Mouse (Mus musculus) megakaryocyte-erythroid progenitor cell, adult 5-6 weeks (primary cell): ENCODE measurements around the gene Ccser1. TPM values are rescaled to one million over a fixed set of nuclear protein-coding genes. Genes with fewer than 3 reads are reported as not detected.

Source experiments
- ATAC-seq: replicated peaks from 2 replicates; pipeline ENCODE4 v1.8.0; 2016; ENCODE audit warnings: mild to moderate bottlenecking, inconsistent platforms; ENCODE audit not compliant: severe bottlenecking, poor library complexity, low FRiP score, low TSS enrichment
- total RNA-seq, 2 experiments: library from RNA; stranded (forward) in 1 of 2; stranded (reverse) in 1 of 2; fragments of 200-1000, 215-1000 nt in 1 of 2; fragments of >200 nt in 1 of 2; fragmentation: Nextera tagmentation in 1 of 2; gene quantifications; 2 replicates each; pipeline ENCODE4 v1.2.3; 2014 to 2017

Gene Ccser1
- total RNA-seq, 2 experiments from 2014 or later = not detected

DNA sequence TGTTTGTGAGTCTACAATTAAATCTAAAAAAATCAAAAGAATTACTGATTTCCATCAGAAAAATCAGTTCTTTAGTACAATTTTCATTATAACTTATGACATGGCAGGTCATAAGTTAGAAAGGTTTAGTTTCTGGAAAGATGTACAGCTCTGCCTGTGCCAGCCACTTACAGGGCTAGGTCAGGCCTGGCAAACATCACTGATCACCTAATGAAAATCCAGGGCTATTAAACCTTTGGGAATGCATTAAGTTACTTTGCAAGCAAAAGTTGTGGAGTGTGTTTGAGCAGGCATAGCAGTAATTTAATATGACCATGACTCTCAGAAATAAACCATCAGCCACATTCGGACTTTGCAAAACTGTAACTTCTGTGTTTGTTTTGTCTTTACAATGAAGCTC lies 36.4 kb downstream of the Ccser1 start:
- ATAC-seq = no peak

DNA sequence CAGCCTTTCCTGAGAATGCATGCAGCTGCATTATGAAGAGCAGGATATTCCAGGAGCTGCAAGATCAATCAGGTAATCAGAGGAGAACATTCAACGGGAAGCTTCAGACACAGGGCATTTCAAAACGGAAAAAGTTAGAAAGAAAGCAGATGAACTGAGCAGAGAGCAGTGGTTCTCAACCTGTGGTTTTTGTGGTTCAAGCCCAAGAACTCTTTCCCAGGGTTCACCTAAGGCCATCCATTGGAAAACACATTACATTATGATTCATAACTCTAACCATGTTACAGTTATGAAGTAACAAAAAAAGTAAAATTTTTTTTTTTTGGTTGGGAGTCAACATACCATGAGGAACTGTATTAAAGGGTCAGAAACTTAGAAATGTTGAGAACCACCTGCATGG lies 37.6 kb downstream of the Ccser1 start:
- no peak for ATAC-seq

DNA sequence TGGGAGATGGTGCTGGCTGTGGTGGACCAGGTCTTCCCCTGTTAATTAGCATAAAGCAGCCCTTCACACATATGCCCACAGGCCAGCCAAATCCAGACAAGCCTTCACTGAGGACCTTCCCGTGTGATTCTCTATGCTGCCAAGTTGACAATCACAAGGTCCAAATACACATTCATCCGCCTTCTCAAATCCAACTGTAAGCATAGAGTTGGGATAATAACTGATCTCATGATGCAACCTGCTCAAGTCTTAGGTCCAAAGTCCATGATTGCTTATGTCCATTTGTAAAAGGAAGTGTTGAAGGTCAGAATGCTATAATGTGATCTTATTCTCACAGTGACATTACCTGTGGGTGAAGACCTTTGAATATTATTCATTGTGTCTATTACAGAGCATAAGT lies 43.4 kb downstream of the Ccser1 start:
- ATAC-seq = no peak

DNA sequence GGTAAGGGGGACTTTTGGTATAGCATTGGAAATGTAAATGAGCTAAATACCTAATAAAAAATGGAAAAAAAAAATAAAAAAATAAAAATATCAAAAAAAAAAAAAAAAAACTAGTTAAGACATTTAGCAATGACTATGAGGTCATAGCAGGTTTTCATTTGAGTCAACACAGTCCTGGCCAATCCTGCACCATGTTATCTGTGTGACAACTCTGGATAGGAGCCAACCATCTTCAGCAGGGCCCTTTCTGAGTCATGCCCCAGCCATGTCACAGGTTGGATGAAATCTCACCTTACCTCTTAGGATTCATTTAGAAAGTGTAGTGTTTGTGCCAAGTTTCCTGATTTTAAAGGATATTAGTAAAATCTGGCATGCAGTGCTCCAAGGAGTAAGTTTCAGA lies 45.2 kb downstream of the Ccser1 start:
- ATAC-seq = no peak

DNA sequence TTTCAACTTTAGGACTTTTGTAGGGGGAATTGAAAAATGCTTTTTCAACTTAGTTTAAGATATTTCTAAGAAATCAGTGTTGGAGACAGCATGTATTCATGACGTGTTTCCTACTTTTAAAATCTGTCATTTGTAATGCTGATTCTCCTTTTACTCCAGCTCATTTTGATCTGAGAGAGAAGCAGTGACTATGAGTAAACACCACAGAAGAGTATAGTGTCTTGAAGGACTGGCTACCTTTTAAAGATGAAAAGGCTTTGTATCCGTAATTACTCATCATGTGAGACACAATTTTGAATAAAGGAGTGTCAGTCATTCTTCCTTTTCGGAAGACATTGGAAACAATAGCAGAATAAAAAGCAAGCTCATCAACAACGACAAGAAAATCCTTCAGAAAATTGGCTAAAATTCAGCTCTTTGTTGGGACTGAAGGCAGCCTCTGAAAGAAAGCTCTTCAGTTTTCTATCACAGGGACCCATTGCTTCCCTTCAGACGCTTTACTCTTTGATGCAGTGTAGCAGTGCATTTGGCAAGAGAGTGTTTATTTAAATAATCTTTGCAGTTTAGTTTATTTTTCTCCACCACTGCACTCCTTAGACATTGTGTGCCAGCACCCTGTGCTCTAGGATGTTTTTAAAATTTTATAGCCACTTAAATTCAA lies 50.1 kb downstream of the Ccser1 start:
- no peak for ATAC-seq

DNA sequence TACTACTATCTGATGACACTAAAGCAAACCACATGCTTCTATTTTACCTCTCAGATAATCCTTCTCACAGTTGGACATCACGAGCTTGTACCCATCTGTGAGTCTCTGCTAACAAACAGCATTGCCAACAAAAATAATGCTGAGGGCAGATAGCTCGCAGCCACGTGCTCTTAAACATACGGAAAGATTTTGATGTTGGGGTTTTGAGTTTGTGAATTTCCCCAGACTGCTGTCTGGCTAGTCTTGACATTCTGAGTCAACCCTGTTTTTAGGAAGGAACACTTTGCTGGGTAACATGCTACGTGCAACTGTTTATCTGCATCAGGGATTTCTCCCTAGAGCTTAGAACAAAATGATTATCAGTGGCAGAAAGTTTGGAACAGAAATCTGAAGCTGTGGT lies 52.9 kb downstream of the Ccser1 start:
- ATAC-seq = no peak

DNA sequence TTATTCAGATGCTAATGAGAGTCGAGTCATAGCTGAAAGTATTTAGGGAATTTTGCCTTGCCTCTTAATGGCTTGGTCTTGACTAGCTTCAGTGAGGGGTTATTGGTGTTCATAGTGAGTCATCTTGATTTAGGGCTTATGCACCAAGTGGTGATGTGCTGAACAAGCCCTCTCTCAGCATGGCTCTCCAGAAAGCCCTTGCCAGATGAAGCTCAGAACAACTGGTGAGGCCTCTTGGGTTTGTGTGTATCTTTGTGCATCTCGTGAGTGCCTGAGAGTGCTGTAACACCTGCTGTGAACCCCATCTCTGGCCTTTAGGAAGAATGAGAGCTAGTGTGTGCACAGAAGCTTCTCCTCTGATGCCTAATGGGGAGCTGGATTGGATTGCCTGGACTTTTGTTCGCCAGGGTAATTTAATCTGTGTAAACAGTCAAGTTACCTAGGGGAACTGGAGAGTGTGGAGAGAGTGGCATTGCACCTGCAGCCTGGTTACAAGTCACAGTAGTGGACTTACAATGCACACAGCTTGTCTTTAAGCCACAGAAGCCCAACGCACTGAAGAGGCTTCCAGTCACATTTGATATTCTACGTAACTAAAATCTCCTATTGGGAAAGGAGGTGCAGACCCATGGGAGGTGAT lies 53.5 kb downstream of the Ccser1 start:
- ATAC-seq = no peak

DNA sequence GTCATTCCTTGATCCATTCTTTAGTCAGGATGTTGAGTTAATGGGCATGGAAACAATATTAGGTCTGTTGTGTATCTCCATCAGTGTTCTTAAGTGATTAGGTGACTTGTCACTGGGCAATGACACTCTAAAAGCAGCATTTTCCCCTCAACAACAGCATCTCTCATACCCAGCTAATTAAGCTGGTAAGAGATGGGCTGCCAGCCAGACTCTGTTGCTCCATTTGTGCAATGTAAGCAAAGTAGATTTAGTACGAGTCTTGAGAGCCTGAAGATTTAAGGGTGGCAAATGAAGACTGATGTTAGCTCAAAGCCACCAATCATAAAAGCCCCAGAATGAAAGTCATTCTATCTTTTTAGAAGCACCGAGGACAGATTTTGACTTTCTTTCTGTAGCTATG lies 60.5 kb downstream of the Ccser1 start:
- no peak for ATAC-seq

DNA sequence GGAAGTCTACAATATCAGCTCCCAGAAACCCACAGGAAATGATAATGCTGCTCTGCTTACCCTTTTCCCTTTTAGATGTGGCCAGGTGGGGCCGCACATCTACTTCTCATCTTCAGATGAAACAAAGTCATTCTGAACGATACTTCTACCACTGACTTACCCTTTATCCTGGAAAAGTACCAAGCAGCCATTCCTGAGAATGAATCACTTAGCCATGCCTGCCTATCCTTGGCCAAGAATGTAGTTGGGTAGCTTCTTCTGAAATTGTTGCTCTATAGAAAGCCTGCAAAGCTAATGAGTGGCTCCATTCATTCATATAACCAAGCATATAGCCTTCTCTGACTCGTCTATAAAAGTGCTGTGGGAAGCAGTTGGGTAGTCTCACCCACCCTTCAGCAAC lies 62.4 kb downstream of the Ccser1 start:
- no peak for ATAC-seq

DNA sequence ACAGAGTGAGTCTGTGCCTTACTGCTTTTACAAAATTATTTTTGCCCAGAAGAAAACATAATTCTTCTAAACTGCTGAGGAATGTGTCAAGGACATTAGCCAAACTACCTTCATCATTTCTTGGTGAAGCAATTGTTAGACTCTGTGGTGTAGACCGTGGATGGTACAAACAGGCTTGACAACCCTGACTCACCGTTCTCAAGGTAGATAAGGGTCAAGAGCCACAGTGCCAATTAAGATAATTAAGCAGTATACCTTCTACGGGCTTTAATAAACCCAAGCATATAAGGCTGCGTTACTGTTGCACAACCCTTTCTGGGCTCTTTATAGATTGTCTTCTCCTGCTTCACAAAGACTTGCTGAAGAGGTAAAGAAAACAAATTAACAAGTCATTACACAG lies 66.4 kb downstream of the Ccser1 start:
- ATAC-seq = no peak

DNA sequence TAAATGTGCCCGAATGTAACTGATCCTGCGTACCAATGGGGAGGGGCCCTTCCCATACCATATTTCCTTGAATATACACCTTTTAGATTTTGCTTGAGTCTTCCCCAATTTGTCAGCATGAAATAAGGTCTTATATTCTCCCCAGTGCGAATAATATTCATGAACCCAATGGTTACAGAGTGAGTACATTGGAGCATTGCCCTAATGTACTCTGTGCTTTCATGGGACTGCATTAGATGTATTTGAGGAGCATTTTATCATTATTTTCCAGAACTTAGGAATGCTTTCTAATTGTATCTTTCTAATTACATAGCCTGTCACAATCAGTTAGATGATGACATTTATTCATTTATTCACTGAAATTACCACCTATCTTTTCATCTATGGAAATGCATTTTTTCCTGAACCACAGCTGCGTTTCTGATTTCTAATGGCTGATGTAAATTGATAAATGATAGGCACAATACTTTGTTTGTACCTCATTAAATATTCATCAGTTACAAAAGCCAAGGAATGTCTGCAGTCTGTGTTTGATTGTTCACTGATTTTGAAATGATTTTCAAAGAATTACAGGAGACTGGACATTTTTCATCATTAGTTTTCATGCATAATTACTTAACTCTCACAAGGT lies 67.8 kb downstream of the Ccser1 start:
- no peak for ATAC-seq

DNA sequence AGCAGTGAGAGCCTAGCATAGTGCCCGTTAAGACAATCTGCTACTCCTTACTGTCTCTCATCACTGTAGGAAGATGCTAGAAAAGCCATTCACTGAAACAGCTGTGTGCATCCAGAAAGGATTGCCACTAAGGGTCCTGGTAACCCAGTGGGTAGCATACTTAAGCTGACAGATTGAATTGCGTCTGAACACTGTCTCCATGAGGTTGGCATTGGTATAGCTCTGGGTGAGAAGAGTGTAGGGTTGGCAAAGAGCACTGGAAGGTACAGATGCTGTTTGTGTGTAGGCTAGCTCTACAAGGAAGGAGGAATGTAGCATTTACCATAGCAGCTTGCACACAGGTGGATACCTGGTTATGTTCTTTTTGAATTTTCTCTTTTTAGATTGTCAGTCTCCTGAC lies 68.6 kb downstream of the Ccser1 start:
- ATAC-seq = no peak

DNA sequence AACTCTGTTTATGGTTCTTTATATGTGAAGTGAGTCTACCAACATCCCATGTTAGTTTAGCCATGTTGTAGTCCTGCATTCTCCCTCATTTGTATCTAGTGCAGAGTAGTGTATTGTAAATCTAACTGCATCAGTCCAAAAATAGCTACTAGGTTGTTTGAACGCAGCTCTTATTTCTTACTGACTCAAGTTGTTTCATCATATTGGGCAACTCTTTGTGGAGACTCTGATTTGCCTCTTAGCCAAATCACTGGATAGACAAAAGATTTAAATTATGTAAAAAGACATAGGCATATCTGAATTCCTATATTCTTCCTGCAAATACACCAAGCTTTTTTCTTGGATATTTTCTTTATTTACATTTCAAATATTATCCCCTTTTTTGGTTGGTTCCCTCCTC lies 71.1 kb downstream of the Ccser1 start:
- no peak for ATAC-seq

DNA sequence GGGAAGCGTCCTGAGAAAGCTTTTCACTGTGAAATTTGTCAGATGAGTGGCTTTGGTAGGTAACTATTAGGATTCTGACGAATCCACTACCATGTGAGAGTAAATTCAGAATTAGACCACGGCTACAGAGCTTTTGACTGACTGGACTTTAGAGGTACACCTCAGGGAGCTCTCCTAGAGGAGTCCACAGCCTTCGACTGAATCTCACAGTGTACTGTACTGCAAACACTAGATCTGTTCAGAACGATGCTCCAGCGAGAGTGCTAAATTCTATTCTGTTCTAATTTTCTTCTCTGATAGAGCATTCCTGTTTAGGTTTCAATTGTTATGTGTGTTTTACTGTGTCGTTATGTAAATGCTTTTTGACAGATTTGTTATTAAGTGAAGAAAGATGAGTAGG lies 72.8 kb downstream of the Ccser1 start:
- ATAC-seq = no peak

DNA sequence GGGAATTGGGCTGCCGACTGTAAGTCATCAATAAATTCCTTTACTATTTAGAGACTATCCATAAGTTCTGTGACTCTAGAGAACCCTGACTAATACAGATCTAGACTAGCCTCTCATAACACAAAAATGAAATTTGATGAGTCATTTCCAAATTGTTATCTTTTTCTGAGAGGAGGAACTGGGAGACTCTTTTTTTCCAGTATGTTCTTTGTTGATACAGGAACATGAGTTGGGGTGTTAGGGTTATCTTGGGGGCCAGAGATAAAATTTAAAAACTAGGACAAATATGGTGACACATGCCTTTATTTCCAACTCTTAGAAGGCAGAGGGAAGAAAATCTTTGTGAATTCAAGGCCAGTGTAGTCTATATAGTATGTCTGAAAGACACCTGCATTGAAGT lies 75.8 kb downstream of the Ccser1 start:
- peak; percentile 41; the same call in 1 of the 2 replicates for ATAC-seq

DNA sequence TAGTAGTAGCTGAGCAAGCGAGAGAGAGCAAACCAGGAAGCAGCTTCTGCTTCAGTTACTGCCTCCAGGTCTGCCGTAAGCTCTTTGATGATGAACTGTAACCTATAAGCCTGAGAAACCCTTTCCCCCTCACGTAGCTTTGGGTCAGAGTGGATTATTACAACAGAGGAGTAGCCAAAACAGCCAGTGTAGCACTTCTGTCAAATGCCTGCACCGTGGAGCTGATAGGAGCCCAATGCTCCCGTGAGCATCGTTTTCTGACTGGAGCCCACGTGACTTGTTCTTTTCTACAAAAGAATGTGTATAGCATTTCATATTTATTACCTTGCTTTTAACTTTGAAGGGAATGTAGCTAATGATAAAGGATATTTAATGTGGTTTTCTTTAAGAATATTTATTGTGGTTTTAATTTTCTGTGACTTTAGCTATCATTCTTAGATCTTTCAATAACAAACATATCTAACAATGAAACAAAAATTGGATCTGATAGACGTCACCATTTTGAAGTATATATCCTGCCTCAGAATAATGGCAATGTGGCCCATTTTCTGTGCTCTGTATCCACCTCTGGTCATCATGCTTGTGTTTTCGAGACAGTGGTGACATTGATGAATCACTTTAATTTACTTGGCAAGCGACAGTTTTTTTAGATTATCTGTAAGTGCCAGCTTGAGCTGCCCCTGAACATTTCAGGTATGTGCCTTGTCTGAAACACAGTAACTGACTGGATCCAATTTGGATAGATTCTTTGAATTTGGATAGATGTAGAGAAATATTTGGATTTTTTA lies 78.9 kb downstream of the Ccser1 start:
- ATAC-seq = no peak

DNA sequence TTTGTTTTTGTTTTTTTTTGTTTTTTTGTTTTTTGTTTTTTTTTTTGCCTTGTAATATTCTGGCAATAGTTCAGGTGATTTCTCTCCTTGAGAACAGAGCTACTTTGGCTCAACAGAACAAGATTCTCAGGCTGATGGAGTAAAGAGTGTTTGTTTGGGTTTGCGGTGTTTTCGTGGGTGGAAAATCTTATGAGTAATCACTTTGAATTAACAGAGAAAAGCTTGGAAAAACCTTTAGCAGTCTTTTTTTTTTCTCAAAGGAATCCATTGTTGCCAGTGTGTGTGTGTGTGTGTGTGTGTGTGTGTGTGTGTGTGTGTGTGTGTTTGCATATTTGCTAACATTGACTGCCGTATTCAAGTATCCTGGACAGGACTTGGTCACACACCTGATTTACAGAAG lies 81.3 kb downstream of the Ccser1 start:
- no peak for ATAC-seq

DNA sequence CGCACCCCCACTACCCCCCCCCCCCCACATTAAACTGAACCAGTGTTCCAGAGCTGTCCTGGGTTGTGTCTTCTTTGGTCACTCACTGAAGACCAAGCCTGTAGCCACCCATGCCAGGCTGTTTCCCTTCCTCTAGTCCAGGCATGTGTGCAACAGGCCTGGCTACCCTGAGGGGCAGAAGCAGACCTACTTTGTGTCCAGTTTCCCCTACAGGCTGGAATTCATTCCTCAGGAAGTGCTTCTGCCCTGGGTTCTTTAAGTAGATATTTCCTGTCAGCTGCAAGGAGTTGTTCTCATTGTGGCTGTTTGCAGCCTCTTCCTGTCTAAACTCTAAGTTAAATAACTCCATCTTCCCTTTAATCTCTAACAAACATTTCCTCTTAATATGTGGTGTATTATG lies 82.3 kb downstream of the Ccser1 start:
- no peak for ATAC-seq

DNA sequence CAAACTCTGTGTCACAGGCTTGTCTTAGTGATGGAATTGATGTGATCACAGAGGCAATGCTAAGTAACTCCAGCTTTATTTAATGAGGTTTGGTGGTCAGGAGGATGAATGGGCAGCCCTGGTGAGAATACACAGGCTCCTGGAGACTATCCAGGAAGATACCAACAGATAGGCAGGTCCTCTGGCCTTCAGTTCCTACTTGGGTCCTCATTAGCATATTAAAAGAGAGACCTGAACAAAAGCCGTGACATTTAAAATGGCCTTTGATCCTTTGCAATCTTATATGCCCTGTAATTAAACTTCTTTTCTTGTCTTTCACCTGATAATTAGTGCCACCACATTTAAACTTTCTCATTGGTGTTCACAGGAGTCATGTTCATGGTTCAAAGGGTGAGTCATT lies 83.2 kb downstream of the Ccser1 start:
- no peak for ATAC-seq

DNA sequence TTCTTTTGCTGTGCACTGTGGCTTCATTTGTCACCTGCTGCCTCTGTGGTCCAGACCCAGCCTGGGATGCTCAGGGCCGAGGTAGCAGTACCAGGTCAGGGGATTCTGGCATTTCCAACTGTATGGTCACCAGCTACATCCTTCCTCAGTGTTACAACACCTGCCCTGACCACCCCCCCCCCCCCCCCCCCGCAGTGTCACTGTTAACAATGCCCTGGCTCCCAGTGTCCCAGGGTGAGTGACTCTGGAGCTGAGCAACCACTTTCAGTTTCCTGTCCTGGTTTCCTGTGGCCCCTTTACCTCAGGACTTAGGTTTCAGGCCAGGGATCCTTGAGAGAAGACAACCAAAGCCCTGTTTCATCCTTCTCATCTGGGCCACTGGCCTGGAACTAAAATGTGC lies 90.9 kb downstream of the Ccser1 start:
- ATAC-seq = no peak
